Mouse (Mus musculus): ENCODE measurements around the gene Sfrp4.

Gene Sfrp4

GRCm38 (mm10) chr13:19630768-19631709 lies 8.1 kb downstream of the Sfrp4 start:
- in situ Hi-C loops (cut with MseI, MboI): loop anchor here (25.0 kb wide), 2 partner anchors 269 to 444 kb away; no protein-coding TSS in a partner anchor

GRCm38 (mm10) chr13:19636131-19636530 lies 13.2 kb downstream of the Sfrp4 start:
- in situ Hi-C loops (cut with MseI, MboI): loop anchor here (25.0 kb wide), 2 partner anchors 274 to 449 kb away; no protein-coding TSS in a partner anchor

GRCm38 (mm10) chr13:19640203-19640851 lies 17.4 kb downstream of the Sfrp4 start:
- in situ Hi-C loops (cut with MseI, MboI): loop anchor here (25.0 kb wide), 2 partner anchors 278 to 453 kb away; no protein-coding TSS in a partner anchor

GRCm38 (mm10) chr13:19643519-19643918 lies 20.6 kb downstream of the Sfrp4 start:
- in situ Hi-C loops (cut with MseI, MboI): loop anchor here (25.0 kb wide), 2 partner anchors 281 to 456 kb away; no protein-coding TSS in a partner anchor

- in situ Hi-C loops (cut with MseI, MboI): loop anchor here (25.0 kb wide), 2 partner anchors 282 to 457 kb away; no protein-coding TSS in a partner anchor
Observed at GRCm38 (mm10) chr13:19644225-19644624, 21.3 kb downstream of the Sfrp4 start.

GRCm38 (mm10) chr13:19649824-19650223 lies 26.9 kb downstream of the Sfrp4 start:
- in situ Hi-C loops (cut with MseI, MboI): loop anchor here (25.0 kb wide), 2 partner anchors 288 to 463 kb away; no protein-coding TSS in a partner anchor

- in situ Hi-C loops (cut with MseI, MboI): no loop called here
Observed at GRCm38 (mm10) chr13:19652405-19652804, 29.5 kb downstream of the Sfrp4 start.

GRCm38 (mm10) chr13:19668355-19669140 lies 45.6 kb downstream of the Sfrp4 start:
- in situ Hi-C loops (cut with MseI, MboI): no loop called here

GRCm38 (mm10) chr13:19674025-19674424 lies 51.1 kb downstream of the Sfrp4 start:
- in situ Hi-C loops (cut with MseI, MboI): no loop called here

GRCm38 (mm10) chr13:19674601-19675000 lies 51.7 kb downstream of the Sfrp4 start:
- in situ Hi-C loops (cut with MseI, MboI): no loop called here

All from mouse trophoblast stem cell (cell line).